Mouse (Mus musculus) heart, adult 18-20 months (tissue): Measurements from ENCODE around the gene Pllp. TPM values are rescaled to one million over a fixed set of nuclear protein-coding genes. Genes with fewer than 3 reads are reported as not detected.
A peak's percentile ranks its signal among the peaks of the same experiment; 100 is the strongest.

Source experiments
- DNase-seq, 2 experiments: peaks; one replicate each; pipeline ENCODE4 v3.0.0; 2021 to 2022; ENCODE audit warnings: mixed read lengths in 1 of 2
- total RNA-seq, 2 experiments: library from RNA; stranded (reverse); gene quantifications; 2 replicates each; pipeline ENCODE4 v1.2.3; 2021

Gene Pllp
- total RNA-seq, 2 experiments from 2014 or later, result 0.69 to 0.87 TPM

- peak; percentile 88 to 89 for DNase-seq
Observed at GRCm38 (mm10) chr8:94702844-94703813, 7.1 kb upstream of the Pllp start.

- DNase-seq, result no peak
Observed at GRCm38 (mm10) chr8:94702156-94702555, 6.1 kb upstream of the Pllp start.

GRCm38 (mm10) chr8:94700421-94700935, 4.4 kb upstream of the Pllp start:
- no peak for DNase-seq

- DNase-seq, result no peak
Observed at GRCm38 (mm10) chr8:94699366-94699765, 3.3 kb upstream of the Pllp start.

- DNase-seq, result no peak
Observed at GRCm38 (mm10) chr8:94697956-94698355, 1.9 kb upstream of the Pllp start.

GRCm38 (mm10) chr8:94696566-94696965, 488 bp upstream of the Pllp start:
- no peak for DNase-seq

- DNase-seq, result no peak
Observed at GRCm38 (mm10) chr8:94695341-94695993, 611 bp downstream of the Pllp start.

GRCm38 (mm10) chr8:94694701-94695100, 1.4 kb downstream of the Pllp start:
- no peak for DNase-seq

GRCm38 (mm10) chr8:94685953-94686352, 10.1 kb downstream of the Pllp start:
- DNase-seq, result peak in 1 of 2 experiments; percentile 38

- no peak for DNase-seq
Observed at GRCm38 (mm10) chr8:94684287-94684686, 11.8 kb downstream of the Pllp start.

GRCm38 (mm10) chr8:94682732-94683524, 13.2 kb downstream of the Pllp start:
- peak in 1 of 2 experiments; percentile 48 for DNase-seq

- DNase-seq, result no peak
Observed at GRCm38 (mm10) chr8:94680414-94680813, 15.7 kb downstream of the Pllp start.

GRCm38 (mm10) chr8:94678582-94678981, 17.5 kb downstream of the Pllp start:
- peak; percentile 33 to 35 for DNase-seq

GRCm38 (mm10) chr8:94675923-94676322, 20.2 kb downstream of the Pllp start:
- DNase-seq, result no peak

GRCm38 (mm10) chr8:94674384-94674783, 21.7 kb downstream of the Pllp start:
- peak in 1 of 2 experiments; percentile 29 for DNase-seq

GRCm38 (mm10) chr8:94666456-94667308, 29.4 kb downstream of the Pllp start, which contains the start of gene Arl2bp:
Arl2bp (plus strand) TSS chr8:94666600.
- DNase-seq, result peak; percentile 93 to 96

GRCm38 (mm10) chr8:94664722-94665121, 31.4 kb downstream of the Pllp start:
- no peak for DNase-seq

- no peak for DNase-seq
Observed at GRCm38 (mm10) chr8:94660418-94660817, 35.7 kb downstream of the Pllp start.

- no peak for DNase-seq
Observed at GRCm38 (mm10) chr8:94658031-94658430, 38.0 kb downstream of the Pllp start.

- no peak for DNase-seq
Observed at GRCm38 (mm10) chr8:94654994-94655393, 41.1 kb downstream of the Pllp start.

GRCm38 (mm10) chr8:94652951-94653350, 43.1 kb downstream of the Pllp start:
- no peak for DNase-seq
